Mouse (Mus musculus): Measurements from ENCODE around the gene Sulf2.

Gene Sulf2

DNA sequence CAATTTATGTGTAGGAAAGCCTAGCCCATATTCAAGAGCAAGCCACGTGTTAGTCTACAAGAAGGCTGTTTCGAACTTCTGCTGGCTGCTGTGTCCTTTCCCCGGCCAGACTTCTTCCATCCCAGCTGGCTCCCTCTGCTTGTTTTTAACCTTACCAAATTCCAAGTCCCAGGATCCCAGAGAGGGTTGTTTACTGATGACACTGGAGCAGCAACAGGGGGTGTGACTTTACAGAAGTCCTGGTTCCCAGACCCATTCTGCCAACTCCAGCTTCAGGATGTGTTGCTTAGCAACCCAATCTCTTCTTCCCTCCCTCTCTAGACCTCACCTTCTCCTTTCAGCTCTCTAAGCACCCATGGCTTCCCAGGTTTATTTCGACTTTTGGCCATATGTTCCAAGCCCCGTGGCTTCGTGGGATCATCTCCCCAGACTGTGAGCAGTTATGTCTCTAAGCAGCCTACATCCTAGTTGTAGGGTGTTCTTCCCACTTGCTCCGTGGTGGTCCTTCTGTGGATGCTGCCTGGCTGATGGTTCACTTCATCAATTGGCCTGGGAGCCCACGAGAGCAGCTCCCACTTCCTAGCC lies 20.2 kb upstream of the Sulf2 start:
- peak in 1 of 2 experiments; percentile 54 for DNase-seq (ENCODE audit: low spot score in 2 of 2)

DNA sequence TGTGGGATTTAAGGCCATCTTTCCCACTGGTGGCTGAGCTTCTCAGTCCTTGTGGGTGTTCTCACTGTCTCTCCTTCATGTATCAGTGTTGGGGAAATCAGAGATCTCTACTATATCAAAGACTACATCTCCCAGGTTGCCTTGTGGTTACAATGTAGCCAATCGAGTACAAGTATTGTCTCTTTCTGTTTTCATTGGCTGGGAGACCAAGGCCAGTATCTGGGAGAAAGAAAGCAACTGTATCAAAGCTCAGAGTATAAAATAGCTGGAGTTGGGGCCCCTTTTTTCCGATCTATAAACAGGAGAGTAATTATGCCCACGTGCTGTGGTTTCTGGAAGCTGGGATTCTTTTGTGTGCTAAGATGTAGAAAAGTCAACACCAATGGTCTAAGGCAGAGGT lies 19.7 kb upstream of the Sulf2 start:
- no peak for DNase-seq (ENCODE audit: low spot score in 2 of 2)

DNA sequence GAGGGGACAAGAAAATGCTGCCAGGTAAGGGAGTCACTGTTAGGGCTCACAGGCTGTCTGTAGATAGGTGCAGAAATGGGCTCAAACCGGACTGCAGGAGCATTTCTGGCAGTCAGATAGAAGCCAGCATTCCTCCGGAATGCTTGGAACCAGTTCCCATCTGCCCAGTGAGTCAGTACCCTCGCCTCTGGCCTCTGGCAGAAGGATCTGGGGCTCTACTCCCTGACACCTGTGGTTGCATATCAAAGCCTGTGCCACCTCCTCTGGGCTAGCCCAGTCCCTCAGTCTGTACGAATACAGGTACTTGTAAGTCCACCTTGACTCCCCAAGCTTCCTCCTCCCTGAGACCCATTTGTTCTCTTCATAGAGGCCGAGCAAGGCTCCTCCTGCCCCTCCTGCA lies 17.7 kb upstream of the Sulf2 start:
- DNase-seq (ENCODE audit: low spot score in 2 of 2) = no peak

DNA sequence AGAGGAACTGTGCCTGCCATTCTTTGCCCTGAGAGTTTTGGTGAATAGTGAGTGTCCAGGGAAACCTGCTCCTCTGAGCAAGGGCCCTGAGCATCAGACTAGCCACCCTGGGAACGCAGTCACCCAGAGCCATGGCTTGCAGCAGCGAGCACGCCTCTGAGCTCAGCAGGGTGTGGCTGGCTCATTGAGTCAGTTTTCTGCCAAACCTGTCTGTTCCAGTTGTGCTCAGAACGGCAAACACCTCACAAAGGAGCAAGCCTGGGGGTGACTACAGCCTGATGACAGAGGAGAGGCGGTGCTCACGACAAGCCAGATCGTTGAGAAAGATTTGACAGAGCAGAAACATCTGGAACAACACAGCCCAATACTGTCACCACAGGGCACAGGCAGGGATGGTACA lies 14.7 kb upstream of the Sulf2 start:
- no peak for DNase-seq (ENCODE audit: low spot score in 2 of 2)

DNA sequence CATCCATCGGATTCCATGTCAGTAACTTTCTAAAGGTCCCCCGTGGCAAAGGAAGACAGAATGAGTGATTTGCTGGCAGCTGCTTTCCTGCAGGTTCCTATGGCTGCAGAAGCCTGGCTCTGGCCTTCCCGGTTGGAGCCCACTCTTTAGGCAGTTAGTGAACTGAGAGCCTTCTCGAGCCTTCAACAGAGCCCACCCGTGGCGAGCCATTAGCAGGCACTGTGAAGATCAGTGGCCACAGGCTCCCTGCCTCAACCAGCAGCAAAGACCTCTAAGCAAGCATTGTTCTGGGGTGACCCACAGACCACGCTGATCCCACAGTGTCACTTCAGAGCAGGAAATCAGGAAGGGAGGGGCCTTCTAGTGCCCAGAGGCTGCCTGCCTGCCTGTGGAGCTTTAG lies 13.4 kb upstream of the Sulf2 start:
- no peak for DNase-seq (ENCODE audit: low spot score in 2 of 2)

DNA sequence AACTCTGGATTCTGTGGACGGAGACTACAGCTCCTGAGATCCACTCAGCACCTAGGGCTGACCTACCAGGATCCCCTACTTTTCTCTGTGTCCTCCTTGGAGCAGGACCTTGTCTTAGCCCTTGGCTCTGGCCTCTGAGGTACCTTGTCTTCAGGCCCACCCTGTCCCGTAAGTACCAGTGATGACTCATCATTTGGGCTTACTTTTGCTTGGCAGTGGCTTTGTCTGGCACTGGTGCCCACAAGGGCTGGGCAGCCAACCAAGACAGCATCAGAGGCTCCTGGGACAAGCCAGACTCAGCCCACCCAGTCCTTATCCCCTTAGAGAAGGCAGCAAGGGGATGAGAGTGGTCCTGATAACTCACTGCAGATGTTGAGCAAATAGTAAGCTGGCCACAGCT lies 11.9 kb upstream of the Sulf2 start:
- no peak for DNase-seq (ENCODE audit: low spot score in 2 of 2)

DNA sequence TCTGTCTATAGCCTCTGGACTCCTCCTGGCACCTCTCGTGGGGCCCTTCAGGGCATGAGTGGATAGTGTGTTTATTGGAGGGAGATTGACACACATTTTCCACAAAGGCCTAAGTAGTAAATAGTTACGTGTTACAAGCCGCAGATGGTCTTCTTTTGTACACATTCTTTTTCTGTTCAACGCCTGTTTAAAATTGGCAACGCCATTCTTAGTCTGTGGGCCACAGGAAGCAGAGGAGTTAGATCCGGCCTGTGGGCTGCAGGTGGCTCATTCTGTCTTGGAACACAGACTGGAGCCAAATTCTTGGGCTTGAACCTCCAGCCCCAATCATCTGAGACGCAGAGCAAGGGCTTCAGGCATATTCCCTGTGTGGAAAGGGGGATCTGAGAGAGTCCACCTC lies 9.9 kb upstream of the Sulf2 start:
- DNase-seq (ENCODE audit: low spot score in 2 of 2) = no peak

DNA sequence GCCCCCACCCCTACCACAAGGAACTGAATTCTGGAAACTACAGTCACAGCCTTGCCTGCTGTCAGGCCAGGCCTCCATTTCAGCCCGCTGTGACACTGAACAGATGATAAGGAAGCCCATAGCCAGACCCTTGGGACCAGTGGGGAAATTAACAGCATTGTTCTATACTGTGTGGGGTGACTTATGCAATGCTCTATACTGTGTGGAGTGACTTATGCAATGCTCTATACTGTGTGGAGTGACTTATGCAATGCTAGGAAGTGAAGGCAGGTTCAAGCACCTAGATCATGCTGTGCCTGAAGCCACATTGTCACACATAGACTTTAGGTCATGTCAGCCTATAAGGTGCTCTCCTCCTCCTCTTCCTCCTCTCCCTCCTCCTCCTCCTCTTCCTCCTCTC lies 9.1 kb upstream of the Sulf2 start:
- no peak for DNase-seq (ENCODE audit: low spot score in 2 of 2)

DNA sequence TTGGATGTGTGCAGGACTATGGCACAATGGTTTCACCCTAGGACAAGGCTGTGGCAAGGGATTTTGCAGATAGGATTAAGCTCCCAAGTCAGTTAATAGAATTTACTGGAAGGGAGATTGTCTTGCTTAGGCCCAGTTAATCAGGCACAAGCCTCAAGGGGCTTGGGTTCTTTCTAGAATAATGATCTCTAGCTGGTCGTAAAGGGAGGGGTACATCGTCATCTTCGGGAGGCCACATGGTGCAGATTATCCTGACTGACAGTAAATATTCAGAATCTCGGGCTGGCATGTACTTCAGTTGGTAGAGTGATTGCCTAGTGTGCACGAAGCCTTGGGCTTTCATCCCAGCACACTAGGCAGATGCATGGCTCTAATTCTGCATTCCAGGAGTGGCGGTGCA lies 8.5 kb upstream of the Sulf2 start:
- no peak for DNase-seq (ENCODE audit: low spot score in 2 of 2)

DNA sequence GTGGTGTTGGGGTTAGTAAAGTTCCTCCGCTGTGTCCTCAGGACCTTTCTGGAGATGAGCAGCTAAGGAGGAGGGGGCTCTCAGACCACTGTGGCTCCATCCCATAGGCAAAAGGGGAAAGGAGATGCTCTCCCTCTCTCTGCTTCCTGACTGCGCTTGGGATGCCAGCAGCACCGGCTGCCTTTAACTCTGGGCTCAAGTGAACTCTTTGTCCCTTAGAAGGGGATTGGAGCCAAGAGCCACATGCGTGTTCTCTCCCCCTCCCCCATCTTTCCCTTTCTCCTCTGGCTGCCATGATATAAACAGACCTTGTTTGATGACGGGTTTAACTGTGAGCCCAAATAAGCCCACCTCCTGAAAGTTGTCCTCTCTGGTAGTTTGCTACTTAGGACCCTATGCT lies 7.8 kb upstream of the Sulf2 start:
- no peak for DNase-seq (ENCODE audit: low spot score in 2 of 2)

DNA sequence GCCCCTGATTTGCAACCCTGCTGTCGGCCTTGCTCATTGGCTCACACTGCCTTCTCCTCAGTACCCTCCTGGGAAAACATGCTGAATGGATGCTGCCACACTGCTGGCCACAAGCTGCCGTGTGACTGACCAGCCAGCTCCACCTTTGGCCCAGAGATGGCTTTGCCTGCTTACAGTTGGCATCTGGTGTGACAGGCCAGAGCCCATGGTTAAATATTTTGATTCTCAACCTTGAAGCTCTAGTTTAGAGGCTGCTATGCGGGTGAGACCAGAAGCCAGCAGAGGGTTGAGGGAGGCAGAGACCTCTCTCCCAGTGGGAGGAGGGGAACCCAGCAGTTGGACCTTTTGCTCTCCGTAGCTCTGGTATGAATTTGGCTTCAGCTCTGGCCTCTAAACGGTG lies 6.7 kb upstream of the Sulf2 start:
- DNase-seq (ENCODE audit: low spot score in 2 of 2) = no peak

DNA sequence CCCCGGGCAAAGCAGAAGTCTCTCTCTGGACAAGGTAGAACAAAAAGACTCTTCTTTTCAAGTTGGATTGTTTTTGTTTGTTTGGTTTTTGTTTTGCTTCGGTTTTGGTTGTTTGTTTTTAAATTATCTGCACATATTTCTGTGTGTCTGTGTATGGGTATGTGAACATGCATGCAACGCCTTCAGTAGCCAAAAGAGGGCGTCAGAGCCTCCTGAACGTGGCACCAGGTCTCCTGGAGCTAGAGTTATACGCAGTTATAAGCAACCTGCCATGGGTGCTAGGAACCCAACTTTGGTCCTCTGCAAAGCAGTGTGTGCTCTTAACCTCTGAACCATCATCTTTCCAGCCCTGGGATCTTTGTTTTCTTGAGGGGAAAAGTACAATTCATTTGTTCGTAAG lies 3.8 kb upstream of the Sulf2 start:
- no peak for DNase-seq (ENCODE audit: low spot score in 2 of 2)

DNA sequence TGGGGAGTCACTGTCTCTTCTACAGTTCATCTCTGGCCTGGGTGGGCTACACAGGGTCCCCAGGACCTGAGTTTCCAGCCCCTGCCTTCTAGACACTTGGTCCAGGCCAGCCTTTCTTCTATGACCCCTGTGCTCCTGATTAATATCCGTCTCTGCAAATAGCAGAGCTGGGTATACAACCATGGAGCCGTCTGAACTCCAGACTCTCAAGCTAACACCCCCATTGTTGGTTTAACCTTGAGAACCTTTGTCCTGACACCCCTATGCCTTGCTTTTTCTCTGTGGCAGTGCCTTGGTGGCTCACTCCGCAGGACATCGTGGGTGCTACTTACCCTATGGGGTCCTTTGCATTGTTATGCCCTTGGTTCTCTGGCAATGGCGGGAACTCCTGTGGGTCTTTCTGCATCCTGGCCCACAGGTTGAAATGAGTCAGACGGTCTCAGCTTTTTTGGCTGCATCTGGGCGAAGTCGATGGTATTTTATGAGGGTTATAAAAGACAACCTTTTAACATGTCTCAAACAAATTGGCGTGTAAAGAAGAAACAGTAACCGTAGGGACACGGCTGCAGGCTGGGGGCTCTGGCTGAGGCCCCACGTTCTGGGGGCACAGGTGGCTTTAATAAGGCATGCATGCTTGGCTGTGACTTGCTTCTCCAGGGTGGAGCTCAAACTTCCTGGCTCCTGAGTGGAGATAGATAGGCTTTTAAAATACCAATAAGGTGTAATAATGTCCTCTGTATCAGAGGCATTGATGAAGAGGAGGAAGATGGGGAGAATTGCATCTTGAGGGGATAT lies 2.5 kb upstream of the Sulf2 start:
- DNase-seq (ENCODE audit: low spot score in 2 of 2) = no peak

DNA sequence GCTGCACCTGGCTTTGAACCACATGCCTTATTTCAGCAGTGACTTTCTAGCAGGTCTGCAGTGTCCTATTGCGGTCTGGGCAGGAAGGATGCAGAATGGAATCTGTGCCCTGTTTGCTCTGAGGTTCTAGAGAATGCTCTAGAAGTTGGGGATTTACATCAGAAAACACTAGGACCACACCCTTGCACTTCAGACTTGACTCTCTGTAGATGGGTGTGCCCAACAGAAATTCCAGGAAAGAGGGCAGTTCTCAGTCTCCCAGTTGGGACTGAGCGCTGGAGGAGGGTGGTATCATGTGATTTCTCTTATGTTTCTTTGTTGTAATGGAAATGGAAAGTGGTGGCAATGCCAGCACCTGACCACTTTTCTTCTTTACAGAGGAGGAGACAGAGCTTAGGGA lies 1.7 kb upstream of the Sulf2 start:
- no peak for DNase-seq (ENCODE audit: low spot score in 2 of 2)

DNA sequence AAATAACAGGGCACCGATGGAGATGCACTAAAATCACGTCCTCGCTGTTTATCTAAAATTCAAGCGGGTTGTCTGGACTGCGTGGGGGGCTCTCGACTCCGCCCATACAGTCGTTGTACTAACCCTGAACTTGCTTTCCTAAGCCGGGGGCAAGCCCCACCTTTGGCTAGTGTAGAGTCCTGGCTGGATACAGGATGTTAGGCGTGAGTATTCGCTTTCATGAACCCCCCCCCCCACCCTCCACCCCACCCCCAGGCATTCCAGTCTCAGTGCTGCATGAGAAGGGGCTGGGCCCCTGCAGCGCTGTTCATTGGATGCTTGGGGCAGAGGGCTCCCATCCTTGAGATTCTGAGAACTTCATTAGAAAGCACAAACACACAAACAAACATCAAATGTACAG lies 659 bp upstream of the Sulf2 start:
- DNase-seq (ENCODE audit: low spot score in 2 of 2) = no peak

DNA sequence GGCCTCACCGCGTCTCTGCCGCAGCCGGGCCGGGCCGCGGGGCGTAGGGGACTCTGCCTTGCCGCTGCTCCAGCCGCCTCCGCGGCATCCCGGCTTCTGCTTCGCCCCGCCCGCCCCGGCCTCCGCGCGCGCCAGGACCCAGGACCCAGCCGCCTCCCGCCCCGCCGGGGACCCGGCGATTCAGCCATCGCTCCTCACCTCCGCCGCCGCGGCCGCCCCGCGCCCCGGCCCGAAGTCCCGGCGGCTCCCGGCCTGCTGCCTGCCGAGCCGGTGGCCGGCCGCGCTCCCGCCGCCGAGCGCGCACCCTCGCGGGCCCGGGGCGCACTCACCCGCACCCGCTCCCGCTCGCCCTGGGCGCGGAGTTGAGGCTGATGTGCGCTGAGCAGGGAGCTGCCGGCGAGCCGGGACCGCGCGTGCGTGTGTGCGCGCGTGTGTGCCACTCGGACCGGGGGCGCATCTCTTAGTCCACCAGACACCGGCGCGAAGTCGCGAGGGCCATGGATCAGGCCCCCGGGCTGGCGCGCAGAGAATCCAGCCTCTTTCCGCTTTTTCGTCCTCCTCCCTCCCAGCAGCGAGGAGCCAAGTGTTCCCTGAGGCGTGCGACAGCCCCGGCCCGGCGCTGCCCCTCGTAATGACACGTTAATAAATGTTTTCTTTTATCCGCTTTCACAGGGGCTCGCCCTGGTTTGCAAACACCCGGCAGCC lies 562 bp downstream of the Sulf2 start:
- DNase-seq (ENCODE audit: low spot score in 2 of 2) = no peak

DNA sequence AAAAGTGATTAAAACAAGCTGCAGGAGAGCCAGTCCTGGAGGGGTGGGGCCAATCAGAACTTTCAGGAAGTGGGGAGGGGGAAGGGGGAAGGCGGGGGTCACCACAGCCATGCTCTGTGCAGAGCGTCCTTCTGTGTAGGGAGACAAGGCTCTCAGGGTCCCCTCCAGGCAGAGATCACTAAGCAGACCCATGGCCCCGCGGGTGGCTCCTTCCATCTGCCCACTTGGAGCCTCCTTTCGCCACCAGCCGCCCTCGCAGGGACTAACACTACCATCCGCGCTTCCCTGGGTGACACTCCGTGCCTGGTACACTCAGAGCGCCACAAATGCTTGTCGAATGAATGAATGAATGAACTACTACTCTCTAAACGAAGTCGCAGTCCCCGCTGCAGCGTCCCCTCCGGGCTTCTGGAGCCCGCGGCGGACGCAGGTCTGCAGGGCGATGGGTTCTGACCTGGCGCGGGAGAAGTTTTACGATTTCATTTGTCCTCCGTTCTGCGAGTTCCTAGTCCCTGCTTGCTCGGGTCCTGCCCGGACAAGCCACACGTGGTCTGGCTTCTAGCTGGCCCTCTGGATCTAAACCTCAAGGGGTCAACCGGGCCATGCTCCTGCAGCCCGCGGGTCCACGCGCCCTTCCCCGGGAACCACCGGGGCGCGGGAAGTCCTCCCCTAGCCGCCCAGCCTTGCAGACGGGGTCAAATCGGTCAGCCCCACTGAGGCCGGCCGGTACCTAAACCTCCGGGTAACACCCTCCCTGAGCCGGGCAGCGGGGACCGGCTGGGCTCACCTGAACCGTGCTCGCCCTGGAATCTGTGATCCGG lies 1.4 kb downstream of the Sulf2 start:
- no peak for DNase-seq (ENCODE audit: low spot score in 2 of 2)

DNA sequence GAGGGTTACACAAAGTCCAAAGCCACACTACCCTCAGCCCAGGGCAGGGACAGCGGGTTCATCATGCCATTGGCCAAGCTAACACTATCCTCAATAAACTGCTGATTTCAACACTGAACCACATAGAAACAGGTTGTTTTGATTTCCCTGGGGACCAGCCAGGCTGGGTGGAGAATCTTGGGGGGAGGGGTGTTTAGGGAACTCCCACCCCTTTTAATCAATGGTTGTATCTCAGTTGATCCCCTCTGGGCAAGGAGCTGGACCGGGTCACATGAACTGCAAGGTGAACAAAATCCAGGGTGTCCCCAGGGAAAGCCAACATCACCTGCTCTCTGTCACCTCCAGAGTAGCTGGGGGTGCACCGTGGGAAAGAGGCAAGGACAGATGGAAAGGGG lies 2.1 kb downstream of the Sulf2 start:
- no peak for DNase-seq (ENCODE audit: low spot score in 2 of 2)

DNA sequence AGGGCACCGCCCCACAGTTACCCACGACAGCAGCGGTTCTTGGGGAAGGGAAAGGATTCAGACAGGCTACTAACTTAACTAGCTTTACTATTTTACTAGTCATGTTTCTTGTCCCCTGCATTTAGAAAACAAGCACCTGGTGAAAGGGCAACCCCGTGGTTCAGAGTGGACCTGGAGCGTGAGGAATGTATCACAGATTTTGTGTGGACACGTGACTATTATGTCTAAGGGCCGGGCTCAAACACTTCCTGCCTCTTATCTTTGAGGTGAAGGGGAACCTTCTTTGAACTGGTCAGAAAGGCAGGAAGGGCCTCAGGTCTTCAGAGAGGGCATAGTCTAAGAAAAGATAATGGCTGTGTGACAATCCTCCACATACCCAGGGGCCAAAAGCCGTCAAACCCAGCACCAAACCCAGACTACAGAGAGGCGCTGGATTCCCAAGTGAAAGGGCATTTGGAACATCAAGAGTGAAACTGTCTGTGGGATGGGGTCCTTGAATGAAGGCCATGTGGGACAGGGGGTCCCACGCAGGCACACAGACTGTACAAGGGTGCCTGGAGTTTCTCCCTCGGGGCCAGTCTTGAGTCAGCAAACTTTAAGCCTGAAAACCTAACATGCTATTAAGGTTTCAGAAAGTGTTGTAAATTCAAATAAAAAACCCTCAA lies 2.6 kb downstream of the Sulf2 start:
- no peak for DNase-seq (ENCODE audit: low spot score in 2 of 2)

DNA sequence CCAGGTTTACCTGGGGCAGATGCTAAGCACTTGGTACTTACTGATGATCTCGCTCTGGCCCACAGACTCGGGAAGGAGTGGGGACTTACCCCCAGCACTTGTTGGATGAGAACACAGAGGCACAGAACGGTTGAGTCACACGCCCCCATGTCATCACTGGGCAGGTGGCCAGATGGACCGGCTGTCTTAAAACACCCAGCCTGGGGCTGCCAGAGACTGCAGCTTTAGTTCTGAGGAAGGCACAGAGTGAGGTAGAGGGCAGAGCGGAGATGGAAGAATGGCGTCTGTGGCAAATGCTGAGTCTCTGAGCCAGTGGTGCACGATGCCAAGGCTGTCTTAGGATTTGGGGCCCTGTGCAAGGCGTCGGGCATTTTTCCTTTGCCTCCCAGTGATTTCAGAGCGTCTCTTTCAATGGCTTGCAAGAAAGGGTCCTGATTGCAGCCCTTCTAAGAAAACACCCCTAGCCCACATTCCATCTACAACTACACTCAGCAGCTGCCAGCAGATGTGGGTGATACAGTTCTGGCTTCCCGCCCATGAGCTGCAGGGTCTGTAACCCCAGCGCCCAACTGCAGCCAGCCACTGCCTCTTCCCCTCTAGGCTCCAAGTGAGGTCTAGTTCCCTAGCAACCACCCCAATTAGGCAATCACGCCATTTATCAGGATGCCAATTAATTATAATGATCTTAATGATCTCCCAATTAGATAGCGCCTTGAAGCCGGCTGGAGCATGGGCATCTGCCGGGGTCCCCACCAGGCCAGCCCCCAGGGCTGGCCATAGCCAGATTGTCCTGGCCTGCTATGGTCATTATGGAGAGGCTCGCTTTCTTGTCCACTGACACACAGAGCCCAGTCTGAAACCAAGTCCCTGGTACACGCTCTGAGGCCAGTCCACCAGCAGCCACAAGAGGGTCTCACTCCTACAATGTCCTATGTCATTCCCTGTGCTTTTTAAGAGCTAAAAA lies 3.7 kb downstream of the Sulf2 start:
- peak; percentile 82 to 87 for DNase-seq (ENCODE audit: low spot score in 2 of 2)

DNA sequence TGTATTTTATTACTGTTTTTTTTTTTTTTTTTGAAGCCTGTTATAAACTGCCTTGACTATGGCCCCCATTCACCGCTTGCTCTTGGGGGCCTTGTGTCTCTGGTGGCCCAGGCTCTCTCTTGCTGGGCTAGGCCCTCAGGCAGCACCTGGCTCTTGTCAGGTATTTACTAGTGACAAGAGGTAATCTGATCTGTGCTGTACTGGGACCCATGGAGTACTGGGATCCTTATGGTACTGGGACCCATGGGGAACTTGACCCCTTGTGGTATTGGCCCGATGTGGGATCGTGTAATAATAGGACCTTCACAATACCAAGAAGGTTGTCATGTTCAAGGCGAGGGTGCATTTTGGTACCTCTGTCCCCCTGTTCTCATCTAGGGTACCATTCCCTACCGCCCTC lies 4.9 kb downstream of the Sulf2 start:
- no peak for DNase-seq (ENCODE audit: low spot score in 2 of 2)
